Mouse (Mus musculus) thymus, postnatal 4 days (tissue): ENCODE results near the gene Adgrl2.

Experiments
- DNase-seq: peaks from one replicate; pipeline ENCODE4 v3.0.0; 2021

Gene Adgrl2

GRCm38 (mm10) chr3:148918425-148918824 is 71.9 kb downstream of the Adgrl2 start:
- no peak for DNase-seq

GRCm38 (mm10) chr3:148917837-148918236 is 72.5 kb downstream of the Adgrl2 start:
- no peak for DNase-seq

- no peak for DNase-seq
These were observed 74.1 kb downstream of the Adgrl2 start for GRCm38 (mm10) chr3:148916226-148916625.

- no peak for DNase-seq
These were observed 77.2 kb downstream of the Adgrl2 start for GRCm38 (mm10) chr3:148912944-148913684.

GRCm38 (mm10) chr3:148912536-148912935 is 77.8 kb downstream of the Adgrl2 start:
- DNase-seq = no peak

GRCm38 (mm10) chr3:148907873-148908272 is 82.5 kb downstream of the Adgrl2 start:
- DNase-seq = no peak

- DNase-seq = no peak
These were observed 83.2 kb downstream of the Adgrl2 start for GRCm38 (mm10) chr3:148907024-148907778.

- no peak for DNase-seq
These were observed 84.2 kb downstream of the Adgrl2 start for GRCm38 (mm10) chr3:148905906-148906779.

GRCm38 (mm10) chr3:148905435-148905834 is 84.9 kb downstream of the Adgrl2 start:
- DNase-seq = no peak

GRCm38 (mm10) chr3:148899857-148900256 is 90.5 kb downstream of the Adgrl2 start:
- DNase-seq = no peak

GRCm38 (mm10) chr3:148899416-148899815 is 90.9 kb downstream of the Adgrl2 start:
- DNase-seq = no peak

GRCm38 (mm10) chr3:148898535-148899250 is 91.7 kb downstream of the Adgrl2 start:
- DNase-seq = no peak

GRCm38 (mm10) chr3:148896281-148896680 is 94.1 kb downstream of the Adgrl2 start:
- DNase-seq = no peak

- peak; percentile 61 for DNase-seq
These were observed 94.8 kb downstream of the Adgrl2 start for GRCm38 (mm10) chr3:148895396-148896109.

- DNase-seq = no peak
These were observed 95.5 kb downstream of the Adgrl2 start for GRCm38 (mm10) chr3:148894867-148895266.

GRCm38 (mm10) chr3:148887902-148888301 is 102.5 kb downstream of the Adgrl2 start:
- no peak for DNase-seq

- DNase-seq = no peak
These were observed 103.4 kb downstream of the Adgrl2 start for GRCm38 (mm10) chr3:148886956-148887355.

- no peak for DNase-seq
These were observed 104.2 kb downstream of the Adgrl2 start for GRCm38 (mm10) chr3:148885980-148886668.

GRCm38 (mm10) chr3:148885184-148885583 is 105.2 kb downstream of the Adgrl2 start:
- no peak for DNase-seq

- no peak for DNase-seq
These were observed 108.9 kb downstream of the Adgrl2 start for GRCm38 (mm10) chr3:148881431-148881830.

GRCm38 (mm10) chr3:148872563-148872962 is 117.8 kb downstream of the Adgrl2 start:
- DNase-seq = no peak
